Mouse (Mus musculus) embryonic facial prominence, embryonic 12.5 days (tissue): ENCODE measurements at regions not wholly inside any gene's neighbourhood (a gene's known extent, or its start where the extent isn't known, plus 50 kb on each side); places are given as distances from the start of the nearest gene placed in this dataset.

Source experiments
- ATAC-seq: fragments of 200-750 bp; cut with Nextera tagmentation; 2 replicates; pipeline ENCODE4 v1.8.0; 2017; ENCODE audit not compliant: insufficient number of reproducible peaks, insufficient read depth, low FRiP score, low TSS enrichment
- H3K27ac ChIP-seq: fragments of 300-500 bp; sonication (generic); 2 replicates; pipeline ENCODE4 v1.5.1; 2016; ENCODE audit warnings: mild to moderate bottlenecking
- H3K27me3 ChIP-seq: fragments of 300-500 bp; sonication (generic); 2 replicates; pipeline ENCODE4 v1.6.1; 2016; ENCODE audit warnings: mild to moderate bottlenecking, moderate library complexity
- H3K36me3 ChIP-seq: fragments of 300-500 bp; sonication (generic); 2 replicates; pipeline ENCODE4 v1.6.1; 2016; ENCODE audit warnings: mild to moderate bottlenecking
- H3K4me1 ChIP-seq: fragments of 300-500 bp; sonication (generic); 2 replicates; pipeline ENCODE4 v1.6.1; 2016
- H3K4me2 ChIP-seq: fragments of 300-500 bp; sonication (generic); replicated peaks from 2 replicates; pipeline ENCODE4 v1.6.1; 2016; ENCODE audit warnings: mild to moderate bottlenecking, moderate library complexity
- H3K4me3 ChIP-seq: fragments of 300-500 bp; sonication (generic); 2 replicates; pipeline ENCODE4 v1.5.1; 2016; ENCODE audit warnings: mild to moderate bottlenecking
- H3K9ac ChIP-seq: fragments of 300-500 bp; sonication (generic); 2 replicates; pipeline ENCODE4 v1.6.1; 2016; ENCODE audit warnings: mild to moderate bottlenecking, moderate library complexity
- H3K9me3 ChIP-seq: fragments of 300-500 bp; sonication (generic); 2 replicates; pipeline ENCODE4 v1.6.1; 2016; ENCODE audit warnings: mild to moderate bottlenecking, moderate library complexity
- WGBS: fragments of 180-500 bp; shearing (Covaris S2); methylation state at CpG from one replicate; pipeline ENCODE4 v1.1.7; 2016; 5-methylcytosine and 5-hydroxymethylcytosine counted together

- Histone ChIP-seq H3K4me2 (no peak overlapping the region), H3K27ac (no peak overlapping the region), H3K4me1 (no peaks in the 10 kb centered on the region), H3K4me3 (no peak overlapping the region), H3K9me3 (no peaks in the 10 kb centered on the region), H3K27me3 (no peaks in the 10 kb centered on the region), H3K36me3 (no peaks in the 10 kb centered on the region), H3K9ac (no peak overlapping the region)
- ATAC-seq: no peak
- 82% methylated on average over 3 of the region's 3 CpGs for WGBS
Measured at GRCm38 (mm10) chr13:5234232-5234631, 625.3 kb upstream of the Akr1e1 start.

- H3K4me3 ChIP-seq: no peak overlapping the region
- H3K27me3 ChIP-seq: no peaks in the 10 kb centered on the region
- WGBS: 85% methylated on average over 1 of the region's 1 CpGs
- no peaks in the 10 kb centered on the region for H3K36me3 ChIP-seq
- H3K9ac ChIP-seq: no peak overlapping the region
- no peak for ATAC-seq
- H3K27ac ChIP-seq: no peak overlapping the region
- H3K4me2 ChIP-seq: no peak overlapping the region
- H3K9me3 ChIP-seq: no peaks in the 10 kb centered on the region
- peaks cover 6% of the 10 kb centered on the region; the same call in 1 of the 2 replicates for H3K4me1 ChIP-seq
Measured at GRCm38 (mm10) chr13:5235391-5235790, 625.9 kb upstream of the Klf6 start.

GRCm38 (mm10) chr13:5240541-5240940 is 620.7 kb upstream of the Klf6 start:
- H3K4me3 ChIP-seq: no peak overlapping the region
- no peaks in the 10 kb centered on the region for H3K27me3 ChIP-seq
- H3K27ac ChIP-seq: no peak overlapping the region
- no peaks in the 10 kb centered on the region for H3K36me3 ChIP-seq
- no peak overlapping the region for H3K4me2 ChIP-seq
- 55% methylated on average over 4 of the region's 4 CpGs for WGBS
- no peak for ATAC-seq
- H3K4me1 ChIP-seq: peaks cover 13% of the 10 kb centered on the region; the same call in 1 of the 2 replicates
- H3K9me3 ChIP-seq: no peaks in the 10 kb centered on the region
- no peak overlapping the region for H3K9ac ChIP-seq

- Histone ChIP-seq H3K27me3 (no peaks in the 10 kb centered on the region), H3K27ac (no peak overlapping the region), H3K9ac (no peak overlapping the region), H3K4me1 (peaks cover 13% of the 10 kb centered on the region; the same call in 1 of the 2 replicates), H3K9me3 (peaks cover 4% of the 10 kb centered on the region; the same call in 1 of the 2 replicates), H3K4me2 (no peak overlapping the region), H3K36me3 (no peaks in the 10 kb centered on the region), H3K4me3 (no peak overlapping the region)
- WGBS: 14% methylated on average over 2 of the region's 2 CpGs
- ATAC-seq: no peak
Measured at GRCm38 (mm10) chr13:5242782-5243181, 618.5 kb upstream of the Klf6 start.

- ATAC-seq: no peak
- H3K9ac ChIP-seq: no peak overlapping the region
- no peak overlapping the region for H3K4me3 ChIP-seq
- H3K27ac ChIP-seq: no peak overlapping the region
- no peaks in the 10 kb centered on the region for H3K27me3 ChIP-seq
- peaks cover 4% of the 10 kb centered on the region; the same call in 1 of the 2 replicates for H3K9me3 ChIP-seq
- H3K4me1 ChIP-seq: no peaks in the 10 kb centered on the region
- H3K36me3 ChIP-seq: no peaks in the 10 kb centered on the region
- 32% methylated on average over 3 of the region's 3 CpGs for WGBS
- no peak overlapping the region for H3K4me2 ChIP-seq
Measured at GRCm38 (mm10) chr13:5248671-5249391, 612.5 kb upstream of the Klf6 start.

- no peak overlapping the region for H3K4me2 ChIP-seq
- H3K4me1 ChIP-seq: no peaks in the 10 kb centered on the region
- 74% methylated on average over 6 of the region's 6 CpGs for WGBS
- H3K9me3 ChIP-seq: no peaks in the 10 kb centered on the region
- ATAC-seq: no peak
- H3K27me3 ChIP-seq: no peaks in the 10 kb centered on the region
- H3K9ac ChIP-seq: no peak overlapping the region
- H3K4me3 ChIP-seq: no peak overlapping the region
- H3K36me3 ChIP-seq: no peaks in the 10 kb centered on the region
- H3K27ac ChIP-seq: no peak overlapping the region
Measured at GRCm38 (mm10) chr13:5257891-5258660, 603.2 kb upstream of the Klf6 start.

- Histone ChIP-seq H3K4me2 (no peak overlapping the region), H3K9me3 (no peaks in the 10 kb centered on the region), H3K27ac (no peak overlapping the region), H3K4me3 (no peak overlapping the region), H3K4me1 (no peaks in the 10 kb centered on the region), H3K27me3 (no peaks in the 10 kb centered on the region), H3K9ac (no peak overlapping the region), H3K36me3 (no peaks in the 10 kb centered on the region)
- WGBS: 65% methylated on average over 3 of the region's 3 CpGs
- ATAC-seq: no peak
Measured at GRCm38 (mm10) chr13:5259760-5260159, 601.5 kb upstream of the Klf6 start.

GRCm38 (mm10) chr13:5272506-5273192 is 588.6 kb upstream of the Klf6 start:
- Histone ChIP-seq H3K27ac (no peak overlapping the region), H3K27me3 (no peaks in the 10 kb centered on the region), H3K4me1 (no peaks in the 10 kb centered on the region), H3K36me3 (no peaks in the 10 kb centered on the region), H3K4me3 (no peak overlapping the region), H3K9ac (no peak overlapping the region), H3K4me2 (no peak overlapping the region), H3K9me3 (no peaks in the 10 kb centered on the region)
- WGBS: 77% methylated on average over 1 of the region's 1 CpGs
- no peak for ATAC-seq

GRCm38 (mm10) chr13:5276564-5276963 is 584.7 kb upstream of the Klf6 start:
- WGBS: 61% methylated on average over 1 of the region's 1 CpGs
- Histone ChIP-seq H3K36me3 (no peaks in the 10 kb centered on the region), H3K27ac (no peak overlapping the region), H3K9me3 (no peaks in the 10 kb centered on the region), H3K4me1 (no peaks in the 10 kb centered on the region), H3K27me3 (no peaks in the 10 kb centered on the region), H3K9ac (no peak overlapping the region), H3K4me3 (no peak overlapping the region), H3K4me2 (no peak overlapping the region)
- ATAC-seq: no peak

GRCm38 (mm10) chr13:5289753-5290449 is 571.4 kb upstream of the Klf6 start:
- no peaks in the 10 kb centered on the region for H3K4me1 ChIP-seq
- no peak overlapping the region for H3K4me3 ChIP-seq
- H3K9ac ChIP-seq: no peak overlapping the region
- H3K36me3 ChIP-seq: no peaks in the 10 kb centered on the region
- no peak overlapping the region for H3K4me2 ChIP-seq
- no peak overlapping the region for H3K27ac ChIP-seq
- H3K9me3 ChIP-seq: no peaks in the 10 kb centered on the region
- no peak for ATAC-seq
- no peaks in the 10 kb centered on the region for H3K27me3 ChIP-seq
- 89% methylated on average over 1 of the region's 1 CpGs for WGBS

- Histone ChIP-seq H3K4me1 (no peaks in the 10 kb centered on the region), H3K27ac (no peak overlapping the region), H3K4me2 (no peak overlapping the region), H3K27me3 (no peaks in the 10 kb centered on the region), H3K4me3 (no peak overlapping the region), H3K36me3 (no peaks in the 10 kb centered on the region), H3K9ac (no peak overlapping the region), H3K9me3 (no peaks in the 10 kb centered on the region)
- no peak for ATAC-seq
- 8% methylated on average over 1 of the region's 1 CpGs for WGBS
Measured at GRCm38 (mm10) chr13:5302141-5302540, 559.1 kb upstream of the Klf6 start.
